Mouse (Mus musculus) MEL (cell line): ENCODE measurements around the gene Mettl3. TPM values are rescaled to one million over a fixed set of nuclear protein-coding genes. Genes with fewer than 3 reads are reported as not detected.
A peak's percentile ranks its signal among the peaks of the same experiment; 100 is the strongest.
"Not testable (repeated sequence)": the region's sequence is repeated elsewhere in the genome, so short reads cannot be mapped to it uniquely, and the experiment has no call there.

ENCODE experiments used
- DNase-seq: peaks from one replicate; pipeline ENCODE4 v3.0.0; 2011; ENCODE audit warnings: low read depth, low spot score
- H3K27ac ChIP-seq: 2 replicates; pipeline ENCODE4 v1.5.1; 2012; ENCODE audit warnings: low read depth, mild to moderate bottlenecking, control low read depth, low read length, moderate library complexity; ENCODE audit not compliant: control insufficient read depth
- H3K27me3 ChIP-seq, 2 experiments: fragments of 150-350 bp in 1 of 2; sonication (generic) in 1 of 2; 2 replicates each; pipeline ENCODE4 v1.6.1; 2012; ENCODE audit warnings: low read length in 2 of 2, mild to moderate bottlenecking in 2 of 2, improper control_type of control experiment in 1 of 2, moderate library complexity in 1 of 2; ENCODE audit not compliant: insufficient read depth in 2 of 2, control insufficient read depth in 1 of 2
- H3K36me3 ChIP-seq, 2 experiments: 2 replicates each; pipeline ENCODE4 v1.6.1; 2012 to 2014; ENCODE audit warnings: low read length in 2 of 2, improper control_type of control experiment in 1 of 2, inconsistent platforms in 1 of 2, mild to moderate bottlenecking in 1 of 2; ENCODE audit not compliant: insufficient read depth in 2 of 2, control insufficient read depth in 1 of 2
- H3K4me1 ChIP-seq, 2 experiments: fragments of 150-350 bp in 1 of 2; sonication (generic) in 1 of 2; 2 replicates each; pipeline ENCODE4 v1.6.1; 2012; ENCODE audit warnings: low read length in 2 of 2, improper control_type of control experiment in 1 of 2, mild to moderate bottlenecking in 1 of 2; ENCODE audit not compliant: insufficient read depth in 2 of 2, control insufficient read depth in 1 of 2
- H3K4me3 ChIP-seq, 2 experiments: fragments of 150-350 bp in 1 of 2; sonication (generic) in 1 of 2; 2 replicates each; pipeline ENCODE4 v1.5.1; 2012; ENCODE audit warnings: low read depth in 2 of 2, low read length in 2 of 2, mild to moderate bottlenecking in 2 of 2, moderate library complexity in 2 of 2, control low read depth in 1 of 2, improper control_type of control experiment in 1 of 2; ENCODE audit not compliant: control insufficient read depth in 1 of 2, insufficient read depth in 1 of 2
- H3K79me2 ChIP-seq: 2 replicates; pipeline ENCODE4 v1.6.1; 2012; ENCODE audit warnings: mild to moderate bottlenecking, low read length, moderate library complexity; ENCODE audit not compliant: control insufficient read depth, poor library complexity, insufficient read depth
- H3K9ac ChIP-seq: 2 replicates; pipeline ENCODE4 v1.6.1; 2012; ENCODE audit warnings: low read depth, mild to moderate bottlenecking, control low read depth, low read length, moderate library complexity; ENCODE audit not compliant: control insufficient read depth, poor library complexity, severe bottlenecking
- H3K9me3 ChIP-seq: fragments of 150-350 bp; sonication (generic); replicated peaks from 2 replicates; pipeline ENCODE4 v1.6.1; 2012; ENCODE audit warnings: mild to moderate bottlenecking, low read length, improper control_type of control experiment, moderate library complexity; ENCODE audit not compliant: insufficient read depth
- CHD1 ChIP-seq: IDR thresholded peaks from 2 replicates; pipeline ENCODE4 v1.6.1; 2012; ENCODE audit warnings: low read depth, mild to moderate bottlenecking, inconsistent platforms, low read length, improper control_type of control experiment
- CHD2 ChIP-seq: IDR thresholded peaks from 2 replicates; pipeline ENCODE4 v1.6.1; 2011; ENCODE audit warnings: low read length, improper control_type of control experiment
- CTCF ChIP-seq, 3 experiments: IDR thresholded peaks in 2 of 3; conservative IDR thresholded peaks in 1 of 3; 2 replicates each; pipeline ENCODE4 v1.5.1; 2011 to 2012; ENCODE audit warnings: low read length in 3 of 3, low read depth in 2 of 3, mild to moderate bottlenecking in 2 of 3, improper control_type of control experiment in 1 of 3, inconsistent platforms in 1 of 3, mixed read lengths in 1 of 3, moderate library complexity in 1 of 3; ENCODE audit not compliant: control insufficient read depth in 1 of 3, insufficient read depth in 1 of 3, poor library complexity in 1 of 3, severe bottlenecking in 1 of 3
- EP300 ChIP-seq, 2 experiments: IDR thresholded peaks; 2 replicates each; pipeline ENCODE4 v1.6.1; 2011; ENCODE audit warnings: improper control_type of control experiment in 2 of 2, low read length in 2 of 2, low read depth in 1 of 2, mild to moderate bottlenecking in 1 of 2
- ETS1 ChIP-seq: IDR thresholded peaks from 2 replicates; pipeline ENCODE4 v1.6.1; 2012; ENCODE audit warnings: low read depth, mild to moderate bottlenecking, inconsistent platforms, low read length, improper control_type of control experiment, moderate library complexity
- GABPA ChIP-seq: IDR thresholded peaks from 2 replicates; pipeline ENCODE4 v1.6.1; 2012; ENCODE audit warnings: low read depth, mild to moderate bottlenecking, inconsistent platforms, low read length, improper control_type of control experiment, moderate library complexity
- GATA1 ChIP-seq: IDR thresholded peaks from 2 replicates; pipeline ENCODE4 v1.6.1; 2011; ENCODE audit warnings: low read depth, low read length, improper control_type of control experiment
- HCFC1 ChIP-seq: IDR thresholded peaks from 2 replicates; pipeline ENCODE4 v1.6.1; 2012; ENCODE audit warnings: low read depth, mild to moderate bottlenecking, inconsistent platforms, low read length, improper control_type of control experiment, moderate library complexity
- JUND ChIP-seq: IDR thresholded peaks from 2 replicates; pipeline ENCODE4 v1.6.1; 2011; ENCODE audit warnings: low read depth, mild to moderate bottlenecking, improper control_type of control experiment, low read length
- KAT2A ChIP-seq: conservative IDR thresholded peaks from 2 replicates; pipeline ENCODE4 v1.6.1; 2012; ENCODE audit warnings: low read depth, low read length, improper control_type of control experiment, inconsistent platforms
- MEF2A ChIP-seq: IDR thresholded peaks from 2 replicates; pipeline ENCODE4 v1.6.1; 2014; ENCODE audit warnings: low read depth, mild to moderate bottlenecking, inconsistent platforms, low read length, improper control_type of control experiment; ENCODE audit not compliant: poor library complexity, insufficient replicate concordance, severe bottlenecking; ENCODE audit errors: extremely low read depth
- NRF1 ChIP-seq: IDR thresholded peaks from 2 replicates; pipeline ENCODE4 v1.6.1; 2014; ENCODE audit warnings: low read depth, mild to moderate bottlenecking, inconsistent platforms, low read length, improper control_type of control experiment, moderate library complexity; ENCODE audit not compliant: poor library complexity, insufficient read depth, severe bottlenecking
- POLR2A ChIP-seq, 2 experiments: IDR thresholded peaks; 2 replicates each; pipeline ENCODE4 v1.6.1; 2011 to 2012; ENCODE audit warnings: low read length in 2 of 2, mild to moderate bottlenecking in 2 of 2, control low read depth in 1 of 2, improper control_type of control experiment in 1 of 2, low read depth in 1 of 2, moderate library complexity in 1 of 2; ENCODE audit not compliant: control insufficient read depth in 1 of 2, insufficient read depth in 1 of 2, poor library complexity in 1 of 2
- RAD21 ChIP-seq: IDR thresholded peaks from 2 replicates; pipeline ENCODE4 v1.6.1; 2011; ENCODE audit warnings: mild to moderate bottlenecking, low read depth, low read length, improper control_type of control experiment
- RCOR1 ChIP-seq: IDR thresholded peaks from 2 replicates; pipeline ENCODE4 v1.6.1; 2012; ENCODE audit warnings: low read depth, mild to moderate bottlenecking, inconsistent platforms, low read length, improper control_type of control experiment
- SMC3 ChIP-seq: IDR thresholded peaks from 2 replicates; pipeline ENCODE4 v1.6.1; 2011; ENCODE audit warnings: low read depth, low read length, improper control_type of control experiment
- TBP ChIP-seq: IDR thresholded peaks from 2 replicates; pipeline ENCODE4 v1.8.0; 2011; ENCODE audit warnings: low read depth, low read length, improper control_type of control experiment
- UBTF ChIP-seq: IDR thresholded peaks from 2 replicates; pipeline ENCODE4 v1.6.1; 2012; ENCODE audit warnings: low read depth, mild to moderate bottlenecking, inconsistent platforms, low read length, improper control_type of control experiment, moderate library complexity, borderline replicate concordance; ENCODE audit not compliant: insufficient read depth
- USF1 ChIP-seq: IDR thresholded peaks from 2 replicates; pipeline ENCODE4 v1.6.1; 2014; ENCODE audit warnings: low read depth, mild to moderate bottlenecking, inconsistent platforms, low read length, improper control_type of control experiment, moderate library complexity
- USF2 ChIP-seq, 2 experiments: IDR thresholded peaks; 2 replicates each; pipeline ENCODE4 v1.6.1; 2011 to 2012; ENCODE audit warnings: improper control_type of control experiment in 2 of 2, low read length in 2 of 2, borderline replicate concordance in 1 of 2, inconsistent platforms in 1 of 2, low read depth in 1 of 2, mild to moderate bottlenecking in 1 of 2; ENCODE audit not compliant: insufficient read depth in 1 of 2
- ZMIZ1 ChIP-seq: IDR thresholded peaks from 2 replicates; pipeline ENCODE4 v1.6.1; 2012; ENCODE audit warnings: low read depth, mild to moderate bottlenecking, inconsistent platforms, low read length, improper control_type of control experiment, moderate library complexity
- ZNF384 ChIP-seq: IDR thresholded peaks from 2 replicates; pipeline ENCODE4 v1.6.1; 2012; ENCODE audit warnings: low read depth, mild to moderate bottlenecking, inconsistent platforms, low read length, improper control_type of control experiment
- polyA plus RNA-seq, 2 experiments: library from polyadenylated mRNA; stranded (reverse) in 1 of 2; unstranded in 1 of 2; fragments of >175 nt in 1 of 2; fragments of >200 nt in 1 of 2; gene quantifications; 2 replicates each; pipeline versions ENCODE4 v1.2.1 to v1.2.4; 2012; ENCODE audit warnings: low replicate concordance in 2 of 2, low read depth in 1 of 2; ENCODE audit not compliant: insufficient read length in 2 of 2, insufficient read depth in 1 of 2, missing spikeins in 1 of 2
- total RNA-seq: library from RNA; depleted of rRNA; stranded (reverse); fragments of 300-350 nt; gene quantifications from 2 replicates; pipeline ENCODE4 v1.2.3, GENCODE M21; 2012

Mettl3 gene
- total and polyA plus RNA-seq, 3 experiments: 49.8 to 50.7 TPM; not detected in 1

- Histone ChIP-seq H3K27ac (no peak overlapping the region), H3K4me3 (no peak overlapping the region), H3K9me3 (no peaks in the 10 kb centered on the region), H3K4me1 (peaks cover 6 to 8% of the 10 kb centered on the region in 2 experiments), H3K79me2 (no peaks in the 10 kb centered on the region), H3K36me3 (peaks cover 0 to 12% of the 10 kb centered on the region in 2 experiments; a peak in 2 of 4 replicates), H3K27me3 (peaks cover 2% of the 10 kb centered on the region in 2 experiments; a peak in 1 of 4 replicates), H3K9ac (no peak overlapping the region)
- TF ChIP-seq UBTF: no peak
- TF ChIP-seq NRF1: no peak
- TF ChIP-seq ETS1: no peak
- TF ChIP-seq GATA1: no peak
- TF ChIP-seq GABPA: no peak
- no peak for TF ChIP-seq HCFC1
- no peak for TF ChIP-seq MEF2A
- no peak for TF ChIP-seq POLR2A (IDR thresholded peaks at IDR 0.05; ENCODE audit: control insufficient read depth in 1 of 2, insufficient read depth in 1 of 2, low read depth in 1 of 2, low read length in 2 of 2, poor library complexity in 1 of 2)
- no peak for TF ChIP-seq CTCF (IDR thresholded peaks at IDR 0.05 in 2 of 3, conservative IDR thresholded peaks at IDR 0.05 in 1 of 3; ENCODE audit: control insufficient read depth in 1 of 3, insufficient read depth in 1 of 3, low read depth in 2 of 3, low read length in 3 of 3, poor library complexity in 1 of 3, severe bottlenecking in 1 of 3)
- no peak for TF ChIP-seq CHD2
- TF ChIP-seq EP300 (IDR thresholded peaks at IDR 0.05; ENCODE audit: low read depth in 1 of 2, low read length in 2 of 2): no peak
- TF ChIP-seq RCOR1: no peak
- no peak for TF ChIP-seq KAT2A
- TF ChIP-seq CHD1: no peak
- no peak for TF ChIP-seq USF1
- TF ChIP-seq ZMIZ1: no peak
- TF ChIP-seq JUND: no peak
- TF ChIP-seq RAD21: no peak
- TF ChIP-seq ZNF384: no peak
- no peak for TF ChIP-seq USF2 (IDR thresholded peaks at IDR 0.05; ENCODE audit: borderline replicate concordance in 1 of 2, insufficient read depth in 1 of 2, low read depth in 1 of 2, low read length in 2 of 2)
- DNase-seq: no peak
These were observed 6.0 kb upstream of the Mettl3 start for GRCm38 (mm10) chr14:52310906-52311305.

DNA sequence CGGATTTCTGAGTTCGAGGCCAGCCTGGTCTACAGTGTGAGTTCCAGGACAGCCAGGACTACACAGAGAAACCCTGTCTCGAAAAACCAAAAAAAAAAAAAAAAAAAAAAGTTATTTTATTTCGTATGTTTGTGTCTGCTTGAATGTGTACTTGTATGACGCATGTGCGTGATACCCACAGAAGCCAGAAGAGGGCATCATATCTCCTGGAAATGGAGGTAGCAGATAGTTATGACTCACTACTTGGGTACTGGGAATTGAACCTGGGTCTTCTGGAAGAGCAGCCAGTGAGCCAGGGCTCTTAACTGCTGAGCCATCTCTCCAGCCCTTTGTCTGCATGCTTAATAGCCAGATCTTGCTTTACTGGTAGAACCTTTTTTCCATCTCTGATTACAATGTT lies 5.4 kb upstream of the Mettl3 start:
- not testable (repeated sequence) for H3K27me3 ChIP-seq, H3K9ac ChIP-seq, H3K79me2 ChIP-seq, H3K27ac ChIP-seq, H3K9me3 ChIP-seq, H3K4me3 ChIP-seq
- peak; percentile 66 for DNase-seq
- Histone ChIP-seq H3K36me3 (peaks cover 0 to 13% of the 10 kb centered on the region in 2 experiments; a peak in 2 of 4 replicates), H3K4me1 (peaks cover 6 to 11% of the 10 kb centered on the region in 2 experiments)
- TF ChIP-seq CTCF (IDR thresholded peaks at IDR 0.05 in 2 of 3, conservative IDR thresholded peaks at IDR 0.05 in 1 of 3; ENCODE audit: control insufficient read depth in 1 of 3, insufficient read depth in 1 of 3, low read depth in 2 of 3, low read length in 3 of 3, poor library complexity in 1 of 3, severe bottlenecking in 1 of 3): peak; percentile 23 to 40 (median 26); a peak in 5 of 6 replicates
- peak; percentile 26 for TF ChIP-seq RAD21
- TF ChIP-seq SMC3: peak; percentile 37
- TF ChIP-seq TBP: peak; percentile 73
